Mouse (Mus musculus): ENCODE results near the gene Pop4.
"Not testable (repeated sequence)": the region's sequence is repeated elsewhere in the genome, so short reads cannot be mapped to it uniquely, and the experiment has no call there.

Gene Pop4

GRCm38 (mm10) chr7:38270703-38271510 is at the start of gene Pop4:
Pop4 (minus strand) TSS chr7:38271423.
- peak; percentile 87 for DNase-seq

- DNase-seq: no peak
These were observed 49.4 kb upstream of the Pop4 start for GRCm38 (mm10) chr7:38320641-38321040.

GRCm38 (mm10) chr7:38282192-38282591 is 11.0 kb upstream of the Pop4 start:
- DNase-seq: not testable (repeated sequence)

- no peak for DNase-seq
These were observed 1.3 kb upstream of the Pop4 start for GRCm38 (mm10) chr7:38272551-38272950.

- DNase-seq: no peak
These were observed 636 bp upstream of the Pop4 start for GRCm38 (mm10) chr7:38271859-38272258.

- DNase-seq: no peak
These were observed 238 bp upstream of the Pop4 start for GRCm38 (mm10) chr7:38271511-38271811.

GRCm38 (mm10) chr7:38267006-38267680 is 4.1 kb downstream of the Pop4 start:
- DNase-seq: peak; percentile 72

- peak; percentile 66 for DNase-seq
These were observed 8.8 kb downstream of the Pop4 start for GRCm38 (mm10) chr7:38262406-38262805.

- no peak for DNase-seq
These were observed 11.6 kb downstream of the Pop4 start for GRCm38 (mm10) chr7:38259631-38260030.

- no peak for DNase-seq
These were observed 17.8 kb downstream of the Pop4 start for GRCm38 (mm10) chr7:38253441-38253840.

GRCm38 (mm10) chr7:38251494-38252216 is 19.6 kb downstream of the Pop4 start:
- DNase-seq: no peak

GRCm38 (mm10) chr7:38242417-38242816 is 28.8 kb downstream of the Pop4 start:
- DNase-seq: no peak

- no peak for DNase-seq
These were observed 34.1 kb downstream of the Pop4 start for GRCm38 (mm10) chr7:38237140-38237539.

GRCm38 (mm10) chr7:38236400-38237105 is 34.7 kb downstream of the Pop4 start:
- no peak for DNase-seq

GRCm38 (mm10) chr7:38230285-38230684 is 40.9 kb downstream of the Pop4 start:
- no peak for DNase-seq

- DNase-seq: no peak
These were observed 42.9 kb downstream of the Pop4 start for GRCm38 (mm10) chr7:38228329-38228728.

GRCm38 (mm10) chr7:38227900-38228298 is 43.3 kb downstream of the Pop4 start, which contains the start of gene Plekhf1:
Plekhf1 (minus strand) TSS chr7:38228016.
- peak; percentile 94 for DNase-seq

GRCm38 (mm10) chr7:38227181-38227899 is 43.9 kb downstream of the Pop4 start:
- DNase-seq: peak; percentile 86

GRCm38 (mm10) chr7:38226226-38226625 is 45.0 kb downstream of the Pop4 start:
- DNase-seq: no peak

- DNase-seq: peak; percentile 80
These were observed 46.5 kb downstream of the Pop4 start for GRCm38 (mm10) chr7:38224577-38225369.

- no peak for DNase-seq
These were observed 50.4 kb downstream of the Pop4 start for GRCm38 (mm10) chr7:38220866-38221265.

Measured in cerebellum, adult 8-10 months (tissue).